Mouse (Mus musculus): ENCODE measurements around the gene 4930518I15Rik.

- TF ChIP-seq CTCF (IDR thresholded peaks at IDR 0.05; ENCODE audit: low read depth) (no peak), EP300 (IDR thresholded peaks at IDR 0.05; ENCODE audit: low read depth) (no peak)
These were observed 21.8 kb upstream of the 4930518I15Rik start for GRCm38 (mm10) chr2:156879541-156879940.

All from heart, postnatal 0 days (tissue).